Mouse (Mus musculus) left cerebral cortex, postnatal 25 days (tissue): ENCODE measurements around the gene Zcchc3. TPM values are rescaled to one million over a fixed set of nuclear protein-coding genes. Genes with fewer than 3 reads are reported as not detected.
A peak's percentile ranks its signal among the peaks of the same experiment; 100 is the strongest.

ENCODE experiments used
- DNase-seq, 2 experiments: peaks; one replicate each; pipeline ENCODE4 v3.0.0; 2022; ENCODE audit warnings: low spot score in 2 of 2, mixed read lengths in 1 of 2
- intact Hi-C: fragments of 180-260 bp; cut with DNase I; formaldehyde crosslinking; loops from one replicate; pipeline ENCODE4 v1.15.1; 2025
- total RNA-seq, 2 experiments: library from RNA; stranded (reverse); gene quantifications; 2 replicates each; pipeline ENCODE4 v1.2.3; 2021

Gene Zcchc3
- total RNA-seq, 2 experiments from 2014 or later: 9.5 to 9.9 TPM

DNA sequence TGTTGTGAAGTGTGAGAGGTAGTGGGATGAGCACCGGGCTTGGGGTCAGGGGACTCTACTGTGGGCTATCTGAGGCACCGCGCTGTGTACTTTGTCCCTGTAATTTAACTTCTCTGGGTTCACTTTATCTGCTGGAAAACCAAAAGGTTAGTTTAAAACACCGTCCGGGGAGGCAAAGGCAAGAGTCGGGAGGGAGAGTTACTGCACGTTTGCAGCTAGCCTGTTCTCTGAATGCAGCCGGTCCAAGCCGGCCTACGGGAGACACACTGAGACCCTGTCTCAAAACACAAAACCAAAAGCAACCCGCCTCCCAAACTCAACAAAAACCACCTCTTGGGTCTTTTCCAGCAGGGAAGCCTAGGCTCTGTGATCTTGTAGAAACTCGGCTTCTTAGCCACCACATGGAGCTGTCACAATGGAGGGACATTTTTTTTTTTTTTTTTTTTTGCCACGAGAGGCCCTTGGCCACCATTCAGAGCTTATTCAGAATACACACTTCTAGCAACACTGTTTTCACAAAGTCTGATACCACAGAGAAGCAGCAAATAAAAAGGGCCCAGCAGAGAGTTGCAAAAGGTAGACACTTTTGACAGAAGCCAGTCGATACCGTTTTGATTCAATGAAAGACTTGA is 2.2 kb downstream of the Zcchc3 start:
- no peak for DNase-seq
- intact Hi-C loops: loop anchor here (5.0 kb wide), 1 partner anchor 260 kb away; no protein-coding TSS in a partner anchor

DNA sequence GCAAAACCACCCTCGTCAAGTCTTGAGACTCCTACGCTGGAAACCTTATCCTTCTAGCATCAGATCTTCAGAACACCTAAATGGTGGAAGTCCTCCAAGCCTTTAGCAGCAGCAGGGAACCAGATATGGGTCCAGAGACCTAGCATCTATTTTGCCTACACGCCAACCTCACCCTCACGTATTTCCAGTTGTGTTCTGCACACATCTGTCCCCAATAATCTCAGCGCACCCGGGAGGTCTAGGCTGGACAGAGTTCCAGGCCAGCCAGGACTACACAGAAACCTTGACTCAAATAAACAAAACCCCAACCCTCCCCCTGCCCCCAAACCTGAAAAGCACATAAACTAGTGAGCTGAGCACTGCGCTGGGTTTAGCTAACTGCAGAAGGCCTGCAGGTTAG is 3.4 kb downstream of the Zcchc3 start:
- intact Hi-C loops: loop anchor here (5.0 kb wide), 1 partner anchor 261 kb away; no protein-coding TSS in a partner anchor
- no peak for DNase-seq

DNA sequence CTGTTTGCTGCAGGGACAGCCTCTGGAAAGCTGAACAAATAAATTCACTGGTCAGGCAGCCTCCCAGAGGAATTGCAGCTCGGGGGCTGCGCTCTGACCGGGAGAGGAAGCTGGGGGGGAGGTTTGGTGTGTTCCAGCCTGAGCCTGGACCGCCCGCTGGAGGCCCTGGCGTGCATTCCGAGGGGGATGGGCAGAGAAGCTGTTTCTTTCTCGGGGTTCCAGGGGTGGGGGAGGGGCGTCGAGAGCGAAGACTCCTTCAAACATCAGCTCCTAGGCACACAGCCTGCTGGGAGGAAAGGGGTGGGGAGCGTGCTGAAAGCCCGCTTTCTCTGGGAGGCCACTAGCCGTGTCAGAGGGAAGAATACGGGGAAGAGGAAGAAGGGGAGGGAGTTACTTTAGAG is 3.9 kb downstream of the Zcchc3 start:
- DNase-seq: peak; percentile 67 to 79
- intact Hi-C loops: loop anchor here (5.0 kb wide), 1 partner anchor 261 kb away; no protein-coding TSS in a partner anchor

DNA sequence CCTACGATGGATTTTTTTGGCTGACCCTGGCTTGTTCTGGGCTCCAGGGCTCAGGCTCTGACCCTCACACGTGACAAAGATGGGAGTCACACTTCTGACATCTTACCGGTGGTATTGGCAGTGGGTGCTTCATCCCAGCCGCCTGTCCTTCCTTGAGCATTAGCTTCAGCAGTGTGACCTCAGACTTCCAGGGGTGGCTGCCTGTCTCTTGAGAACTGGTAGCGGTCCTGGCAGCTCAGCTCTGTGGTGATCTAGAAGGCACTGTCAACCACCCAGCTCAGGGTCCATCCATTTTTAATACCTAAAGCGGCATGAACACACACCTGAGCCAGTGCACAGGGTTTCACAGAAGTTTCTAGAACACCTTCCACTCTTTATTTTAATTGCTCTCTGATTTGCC is 5.0 kb downstream of the Zcchc3 start:
- DNase-seq: no peak
- intact Hi-C loops: loop anchor here (5.0 kb wide), 1 partner anchor 263 kb away; no protein-coding TSS in a partner anchor

DNA sequence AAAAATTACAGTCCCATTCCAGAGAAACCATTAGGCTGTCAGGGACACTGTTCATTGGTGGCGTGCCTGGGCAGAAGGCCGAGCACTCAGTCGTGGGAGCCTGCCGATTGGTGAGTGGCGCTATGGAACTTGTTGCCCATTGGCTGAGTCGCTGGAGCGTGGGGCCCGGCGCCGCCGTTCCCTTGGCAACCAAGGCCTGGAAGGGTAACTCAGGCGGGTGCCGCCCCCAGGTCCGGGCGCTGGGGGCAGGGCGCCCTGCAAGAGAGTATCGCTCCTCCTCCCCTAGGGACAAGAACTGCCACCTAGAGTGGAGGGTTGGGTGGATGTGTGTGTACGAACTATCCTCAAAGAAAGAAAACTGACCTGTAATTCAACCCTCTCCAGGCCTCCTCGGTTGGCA is 8.7 kb downstream of the Zcchc3 start:
- peak; percentile 97 to 99 for DNase-seq
- intact Hi-C loops: no loop called here

DNA sequence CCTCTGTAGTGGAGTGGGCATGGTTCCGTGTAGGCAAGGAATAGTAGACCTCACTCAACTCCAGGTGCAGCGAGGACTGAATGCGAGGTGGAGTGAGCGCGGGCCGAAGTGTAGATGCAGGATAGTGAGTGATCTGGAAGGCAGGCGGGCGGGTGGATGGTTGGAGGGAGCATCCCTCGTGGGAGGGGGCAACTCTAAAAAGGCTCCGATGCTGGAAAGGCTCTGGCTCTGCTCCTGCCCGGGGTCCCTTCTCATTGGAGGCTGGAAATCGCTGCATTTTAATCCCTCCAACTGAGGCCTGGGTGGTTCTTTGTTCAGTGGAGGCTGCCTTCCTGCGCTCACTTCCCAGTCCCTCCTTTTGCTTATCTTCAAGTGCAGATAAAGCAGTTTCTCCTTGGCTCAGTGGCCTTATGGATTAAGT is 15.7 kb downstream of the Zcchc3 start:
- intact Hi-C loops: no loop called here
- no peak for DNase-seq

DNA sequence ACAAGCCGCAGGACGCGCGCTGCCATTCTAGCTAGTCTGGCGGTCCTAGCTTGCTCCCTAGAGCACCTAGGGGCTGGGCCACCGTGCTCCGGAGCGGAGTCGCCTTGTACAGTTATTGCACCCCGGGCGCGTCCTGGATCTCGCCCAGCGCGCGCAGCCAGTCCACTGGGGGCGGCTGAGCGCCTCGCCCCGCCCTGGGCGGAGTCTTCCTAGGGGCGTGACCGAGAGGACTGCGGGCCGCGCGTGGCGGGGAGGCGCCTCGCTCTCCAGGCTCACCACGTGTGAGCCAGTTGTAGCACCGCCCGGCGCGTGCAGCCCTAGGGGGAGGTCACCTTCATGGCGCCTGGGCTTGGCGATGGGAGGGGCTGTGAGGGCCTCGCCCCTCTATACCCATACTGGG is 16.1 kb downstream of the Zcchc3 start:
- intact Hi-C loops: loop anchor here (1.0 kb wide), 1 partner anchor 16 kb away; no protein-coding TSS in a partner anchor
- peak; percentile 89 to 91 for DNase-seq

DNA sequence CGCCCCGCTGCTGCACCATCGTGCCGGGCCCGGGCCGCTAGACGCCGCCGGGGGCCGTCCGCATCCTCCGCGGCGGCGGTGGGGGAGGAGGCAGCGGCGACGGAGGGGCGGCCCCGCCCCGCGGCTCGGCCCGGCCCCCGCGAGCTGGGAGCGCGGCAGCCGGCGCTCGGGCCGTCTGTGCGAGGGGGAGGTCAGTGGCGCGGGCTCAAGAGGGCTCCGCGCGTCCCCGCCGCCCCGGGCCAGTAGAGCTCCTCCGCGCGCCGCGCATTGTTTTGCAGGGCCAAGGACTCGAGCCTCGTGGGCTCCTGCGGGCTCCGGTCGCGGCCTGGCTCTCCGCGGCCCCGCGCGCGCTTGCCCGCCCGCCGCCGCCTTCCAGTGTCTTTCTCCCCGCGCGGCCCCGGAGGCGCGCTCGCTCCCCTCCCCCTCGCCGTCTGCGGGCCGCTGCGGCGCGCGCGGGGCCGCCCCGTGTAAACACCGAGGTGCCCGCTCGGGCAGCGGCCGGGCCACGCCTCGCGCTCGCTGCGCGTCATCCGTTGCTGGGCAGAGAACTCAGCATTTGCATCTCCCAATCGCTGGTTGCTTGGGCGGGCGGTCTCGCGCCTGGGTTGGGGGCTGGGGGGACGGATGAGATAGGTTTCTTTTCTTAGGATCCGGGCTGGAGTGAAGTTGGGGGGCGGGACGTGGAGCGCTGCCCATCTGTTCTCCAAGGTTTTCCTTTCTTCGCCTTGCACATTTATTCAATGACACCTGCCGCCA is 17.0 kb downstream of the Zcchc3 start, which contains the start of gene Sox12:
Gene Sox12, minus strand, starts transcription at position 384 of the 756 bp plus-strand sequence.
- intact Hi-C loops: loop anchor here (1.0 kb wide), 1 partner anchor 16 kb away; no protein-coding TSS in a partner anchor
- DNase-seq: peak; percentile 97 to 98

DNA sequence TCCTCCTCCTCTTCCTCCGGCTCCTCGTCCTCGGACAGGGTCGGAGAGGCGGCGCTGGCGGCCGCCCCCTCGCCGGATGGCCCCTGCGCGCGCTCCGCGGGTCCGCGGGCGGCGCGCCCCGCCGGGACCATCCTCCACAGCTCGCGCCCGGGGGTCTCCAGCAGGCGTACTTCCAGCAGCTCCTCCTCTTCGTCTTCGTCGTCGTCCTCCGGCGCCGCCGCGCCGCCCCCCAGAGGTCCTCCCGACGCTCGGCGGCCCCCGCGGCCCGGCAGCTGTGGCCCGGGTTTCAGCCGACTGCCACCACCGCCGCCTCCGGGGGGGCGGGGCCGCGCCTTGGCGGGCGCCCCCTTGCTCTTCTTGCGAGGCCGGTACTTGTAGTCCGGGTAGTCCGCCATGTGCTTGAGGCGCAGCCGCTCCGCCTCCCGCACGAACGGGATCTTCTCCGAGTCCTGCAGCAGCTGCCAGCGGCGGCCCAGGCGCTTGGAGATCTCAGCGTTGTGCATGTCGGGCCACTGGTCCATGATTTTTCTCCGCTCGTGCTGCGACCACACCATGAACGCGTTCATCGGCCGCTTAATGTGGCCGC is 17.7 kb downstream of the Zcchc3 start:
- peak; percentile 86 to 91 for DNase-seq
- intact Hi-C loops: no loop called here

DNA sequence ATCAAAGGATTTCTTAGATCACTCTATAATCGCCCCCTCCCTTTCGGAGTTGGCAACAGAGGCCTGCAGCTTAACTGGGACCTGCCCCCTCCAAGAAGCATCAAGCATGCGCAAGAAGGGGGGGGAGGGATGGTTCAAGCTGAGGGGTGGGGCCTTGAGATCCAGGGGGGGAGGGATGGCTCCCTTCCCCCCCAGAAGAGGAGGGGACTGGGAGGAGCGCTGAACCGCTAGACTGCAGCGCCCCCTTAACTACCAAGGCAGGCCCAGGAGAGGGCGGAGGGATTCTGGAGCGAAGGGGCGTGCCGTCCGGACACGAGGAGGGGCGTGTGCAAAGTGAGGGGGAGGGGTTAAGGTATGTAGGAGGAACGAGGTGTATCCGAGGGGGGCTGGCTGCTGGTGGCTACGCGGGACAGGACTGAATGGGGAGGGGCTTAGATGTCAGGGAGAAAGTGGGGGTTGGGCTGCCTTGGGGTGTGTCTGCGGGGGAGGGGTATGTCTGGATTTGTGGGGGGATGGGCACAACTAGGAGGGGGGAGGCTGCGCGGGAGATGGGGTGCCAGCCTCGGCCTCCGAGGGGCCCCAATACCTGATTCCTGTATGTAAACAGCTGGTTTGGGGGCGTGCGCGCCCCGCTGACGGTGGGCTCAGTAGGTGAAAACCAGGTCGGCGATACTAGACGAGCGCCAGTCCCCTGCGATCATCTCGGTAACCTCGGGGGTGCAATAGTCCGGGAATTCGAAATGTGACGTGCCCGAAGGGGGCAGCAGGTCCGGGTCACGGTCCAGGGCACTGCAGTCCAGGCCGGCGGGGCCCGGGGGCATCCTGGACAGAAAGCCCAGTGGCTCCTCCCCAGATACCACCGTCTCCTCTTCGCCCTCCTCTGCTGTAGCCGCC is 18.5 kb downstream of the Zcchc3 start:
- intact Hi-C loops: no loop called here
- DNase-seq: peak; percentile 87 to 92

DNA sequence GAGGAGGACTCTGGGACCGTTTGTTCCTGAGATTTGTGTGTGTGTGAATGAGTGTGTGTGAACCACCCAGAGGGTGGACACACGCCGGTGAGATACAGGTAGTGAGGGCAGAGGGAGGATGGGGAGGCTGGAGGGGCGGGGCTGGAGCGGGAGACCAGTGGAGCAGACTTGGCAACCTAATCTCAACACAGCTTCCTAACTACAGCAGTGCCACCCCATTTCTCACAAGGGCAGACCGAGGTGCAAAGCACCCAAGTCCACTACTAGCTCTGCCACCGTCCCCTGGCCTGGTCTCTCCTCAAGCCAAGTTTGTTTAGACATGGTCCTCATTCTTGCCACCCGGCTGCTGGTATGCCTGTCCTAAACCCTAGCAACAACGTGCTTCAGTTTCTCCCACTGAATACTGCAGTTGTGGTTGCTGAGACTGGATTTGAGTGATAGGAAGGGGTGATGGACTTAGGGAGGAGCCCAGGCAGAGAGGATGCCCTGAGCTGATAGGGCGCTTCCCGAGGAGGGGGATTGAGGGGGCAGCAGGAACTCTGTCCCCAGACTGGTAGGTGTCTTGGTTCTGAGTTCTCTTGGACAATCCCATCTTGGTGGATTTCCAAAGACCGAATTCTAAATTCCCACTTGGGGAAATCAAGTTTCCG is 19.4 kb downstream of the Zcchc3 start:
- DNase-seq: peak; percentile 16 to 29
- intact Hi-C loops: no loop called here

DNA sequence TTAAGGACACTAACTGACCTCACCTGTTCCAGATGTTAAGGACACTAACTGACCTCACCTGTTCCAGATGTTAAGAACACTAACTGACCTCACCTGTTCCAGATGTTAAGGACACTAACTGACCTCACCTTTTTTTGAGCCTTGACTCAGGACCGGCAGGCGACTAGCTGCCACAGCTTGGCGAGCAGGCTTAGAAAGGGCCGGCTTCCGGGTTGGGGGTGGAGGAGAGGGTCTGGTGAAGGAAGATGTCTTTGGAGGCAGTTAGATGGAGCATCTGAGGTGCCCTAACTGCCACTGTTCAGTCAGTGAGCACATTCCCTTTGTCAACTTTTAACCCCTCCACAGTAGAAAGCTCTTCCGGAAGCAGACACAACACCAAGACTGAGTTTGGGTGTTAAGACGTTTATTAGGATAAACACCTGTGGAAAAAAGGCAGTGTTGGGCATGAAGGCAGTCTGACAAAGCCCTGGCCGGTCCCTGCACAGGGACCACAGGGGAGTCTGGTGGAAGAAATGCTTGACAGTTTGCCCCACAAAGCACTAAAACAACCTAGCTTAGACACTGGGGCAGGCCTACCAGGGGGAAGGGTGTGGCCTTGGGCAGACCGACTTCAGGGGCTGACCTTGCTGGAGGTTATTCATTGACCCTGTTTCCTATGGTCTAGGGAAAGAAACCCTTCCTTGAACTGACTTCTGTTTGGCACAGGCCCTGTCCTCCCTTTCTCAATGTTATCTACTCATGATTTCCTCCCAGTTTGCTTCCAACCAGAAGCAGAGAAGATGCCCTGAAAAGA is 21.4 kb downstream of the Zcchc3 start:
- intact Hi-C loops: no loop called here
- DNase-seq: no peak

DNA sequence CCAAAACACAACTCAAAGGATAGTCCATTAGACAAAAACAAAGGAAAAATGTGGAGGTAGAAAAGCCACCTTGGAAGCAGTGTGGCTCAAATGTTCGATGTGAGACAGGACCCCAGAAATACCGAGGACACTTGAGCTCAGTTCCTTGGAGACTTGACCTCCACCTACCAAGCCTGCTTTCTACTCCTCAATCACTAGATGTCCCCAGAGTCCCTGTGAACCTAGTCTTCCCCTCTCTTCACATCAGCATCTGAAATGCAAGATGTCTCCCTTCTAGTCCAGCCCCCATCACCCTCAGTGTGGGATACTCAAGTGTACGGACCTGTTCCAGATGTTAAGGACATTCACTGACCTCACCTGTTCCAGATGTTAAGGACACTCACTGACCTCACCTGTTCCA is 22.0 kb downstream of the Zcchc3 start:
- peak in 1 of 2 experiments; percentile 76 for DNase-seq
- intact Hi-C loops: loop anchor here (1.0 kb wide), 1 partner anchor 45 kb away; no protein-coding TSS in a partner anchor

DNA sequence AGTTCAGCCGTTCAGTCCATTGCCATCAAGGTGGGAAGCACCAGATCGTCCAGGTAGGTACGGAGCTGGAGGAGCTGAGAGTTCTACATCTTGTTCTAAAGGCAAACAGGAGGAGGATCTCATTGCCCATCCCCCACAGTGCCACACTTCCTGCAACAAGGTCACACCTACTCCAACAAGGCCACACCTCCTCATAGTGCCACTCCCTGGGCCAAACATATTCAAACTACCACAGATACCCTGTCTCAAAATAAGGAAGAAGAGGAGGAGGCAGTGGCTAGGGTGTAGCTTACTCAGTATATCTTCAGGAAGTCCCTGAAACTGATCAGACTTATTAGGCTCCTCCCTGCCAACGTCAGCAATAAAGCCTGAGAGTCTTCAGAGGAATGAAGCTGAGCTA is 30.6 kb downstream of the Zcchc3 start:
- intact Hi-C loops: loop anchor here (10.0 kb wide), 1 partner anchor 161 kb away; the partner anchor contains the start of gene Defb29
- DNase-seq: no peak

DNA sequence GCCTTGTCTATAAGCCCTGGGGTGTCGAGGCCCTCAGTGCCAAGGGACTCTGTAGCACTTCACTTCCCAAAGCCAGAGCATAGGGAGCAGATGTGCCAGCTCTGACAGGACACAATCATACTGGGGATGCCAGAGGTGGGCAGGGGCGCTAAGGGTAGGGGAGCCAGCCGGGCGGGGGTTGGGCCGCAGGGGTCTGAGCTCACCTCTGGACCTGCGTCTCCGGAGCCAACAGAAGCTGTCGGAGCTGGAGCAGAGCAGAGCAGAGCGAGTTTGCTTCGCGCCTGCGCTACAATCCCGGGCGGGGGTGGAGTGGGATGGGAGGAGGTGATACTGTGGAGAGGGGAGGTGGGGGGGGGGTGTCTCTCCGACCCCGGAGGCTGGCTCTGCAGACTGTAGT is 38.5 kb downstream of the Zcchc3 start, which contains the start of gene Nrsn2:
Gene Nrsn2, minus strand, starts transcription at position 294 of the 397 bp plus-strand sequence.
- peak; percentile 41 to 51 for DNase-seq
- intact Hi-C loops: no loop called here

DNA sequence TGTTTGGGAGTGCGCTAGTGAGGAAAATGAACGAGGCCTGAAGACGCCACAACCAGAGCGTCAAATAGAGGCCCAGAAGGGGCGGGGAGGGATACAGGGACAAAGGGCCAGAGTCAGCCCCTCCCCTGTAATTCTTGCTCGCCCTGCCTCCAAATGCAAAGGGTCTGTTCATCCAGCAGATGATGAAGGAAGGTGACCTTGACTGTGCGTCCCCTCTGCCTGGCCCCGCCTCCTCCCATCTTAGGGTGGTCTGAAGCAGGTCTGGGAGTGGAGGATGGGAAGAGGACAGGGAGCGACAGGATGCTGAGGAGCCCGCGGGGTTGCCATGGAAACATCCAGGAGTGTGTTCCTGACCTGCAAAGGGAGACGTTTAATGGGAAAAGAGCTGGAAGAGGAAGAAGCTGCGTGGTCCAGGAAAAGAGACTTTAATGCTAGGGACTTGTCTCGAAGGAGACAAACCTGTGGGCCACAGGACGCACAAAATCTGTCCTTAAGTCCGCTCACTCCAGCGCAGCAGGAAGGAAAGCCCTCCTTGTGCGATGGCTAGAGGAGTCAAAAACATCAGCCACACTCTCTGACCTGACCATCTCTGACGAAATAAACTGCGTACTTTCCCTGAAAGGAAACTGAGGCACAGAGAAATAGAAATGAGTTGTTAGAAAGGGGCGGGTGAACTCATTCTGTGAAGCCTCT is 39.0 kb downstream of the Zcchc3 start:
- intact Hi-C loops: no loop called here
- peak; percentile 52 to 72 for DNase-seq

DNA sequence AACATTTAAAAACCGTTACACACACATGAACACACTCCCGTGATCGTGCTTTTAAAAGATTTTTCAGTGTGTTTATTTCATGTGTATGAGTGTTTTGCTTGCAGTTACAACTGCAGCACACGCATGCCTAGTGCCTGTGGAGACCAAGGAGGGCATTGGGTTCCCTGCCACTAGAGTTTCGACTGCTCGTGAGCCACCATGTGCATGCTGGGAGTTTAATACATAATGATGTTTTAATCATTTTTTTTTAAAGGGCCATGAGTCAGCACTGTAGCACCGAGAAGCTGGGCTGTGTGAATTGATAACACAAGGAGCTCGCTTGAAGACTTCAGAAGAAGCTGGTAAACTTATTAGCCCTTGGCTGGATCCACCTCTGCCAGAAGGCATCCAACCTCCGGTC is 41.3 kb downstream of the Zcchc3 start:
- no peak for DNase-seq
- intact Hi-C loops: no loop called here
